Mouse (Mus musculus): ENCODE measurements around the gene Egfl6. TPM values are rescaled to one million over a fixed set of nuclear protein-coding genes. Genes with fewer than 3 reads are reported as not detected.

Egfl6 gene
- polyA plus RNA-seq (2014; fragmentation: Nextera tagmentation; extraction: Ambion mirVana), result 1.6 TPM in 2 replicates

- Histone ChIP-seq H3K9me3 (ENCODE audit: control insufficient read depth, low read length) (no peaks in the 10 kb centered on the region), H3K4me1 (ENCODE audit: control insufficient read depth, insufficient read depth, low read length) (no peaks in the 10 kb centered on the region), H3K4me3 (replicated peaks; ENCODE audit: low read depth, low read length) (peak within 1 kb of the TSS; percentile 37), H3K27me3 (ENCODE audit: control insufficient read depth, insufficient read depth, low read length) (peaks cover 7% of the 10 kb centered on the region; the same call in 1 of the 2 replicates), H3K9ac (replicated peaks; ENCODE audit: low read length) (peak within 1 kb of the TSS; percentile 47; the same call in 1 of the 2 replicates), H3K36me3 (ENCODE audit: control insufficient read depth, insufficient read depth, low read length) (no peaks in the 10 kb centered on the region), H3K27ac (replicated peaks; ENCODE audit: low read depth, low read length) (no peak within 1 kb of the TSS), H3K4me2 (ENCODE audit: low read length) (peak within 1 kb of the TSS; percentile 63)
- DNase-seq (peak; percentile 36), ATAC-seq (ENCODE audit: low FRiP score, low TSS enrichment) (peak; percentile 62)
- 21% methylated on average over 39 of the region's 39 CpGs for WGBS
These were observed at the start of gene Egfl6 for GRCm38 (mm10) chrX:166584947-166585824. Gene Egfl6 (minus strand): TSS chrX:166585720.

- H3K9me3 ChIP-seq (ENCODE audit: control insufficient read depth, low read length), result no peaks in the 10 kb centered on the region
- no peaks in the 10 kb centered on the region for H3K4me1 ChIP-seq (ENCODE audit: control insufficient read depth, insufficient read depth, low read length)
- DNase-seq, result no peak
- H3K27me3 ChIP-seq (ENCODE audit: control insufficient read depth, insufficient read depth, low read length), result no peaks in the 10 kb centered on the region
- no peak for ATAC-seq (ENCODE audit: low FRiP score, low TSS enrichment)
- no peak overlapping the region for H3K27ac ChIP-seq (replicated peaks; ENCODE audit: low read depth, low read length)
- H3K36me3 ChIP-seq (ENCODE audit: control insufficient read depth, insufficient read depth, low read length), result no peaks in the 10 kb centered on the region
- H3K9ac ChIP-seq (replicated peaks; ENCODE audit: low read length), result no peak overlapping the region
- H3K4me2 ChIP-seq (ENCODE audit: low read length), result no peak overlapping the region
- no peak overlapping the region for H3K4me3 ChIP-seq (replicated peaks; ENCODE audit: low read depth, low read length)
- WGBS, result 70% methylated on average over 3 of the region's 3 CpGs
These were observed 41.5 kb upstream of the Egfl6 start for GRCm38 (mm10) chrX:166626866-166627570.

GRCm38 (mm10) chrX:166626174-166626573 lies 40.7 kb upstream of the Egfl6 start:
- Histone ChIP-seq H3K4me2 (ENCODE audit: low read length) (no peak overlapping the region), H3K36me3 (ENCODE audit: control insufficient read depth, insufficient read depth, low read length) (no peaks in the 10 kb centered on the region), H3K9ac (replicated peaks; ENCODE audit: low read length) (no peak overlapping the region), H3K27me3 (ENCODE audit: control insufficient read depth, insufficient read depth, low read length) (no peaks in the 10 kb centered on the region), H3K4me3 (replicated peaks; ENCODE audit: low read depth, low read length) (no peak overlapping the region), H3K4me1 (ENCODE audit: control insufficient read depth, insufficient read depth, low read length) (no peaks in the 10 kb centered on the region), H3K27ac (replicated peaks; ENCODE audit: low read depth, low read length) (no peak overlapping the region), H3K9me3 (ENCODE audit: control insufficient read depth, low read length) (no peaks in the 10 kb centered on the region)
- DNase-seq, result no peak
- no peak for ATAC-seq (ENCODE audit: low FRiP score, low TSS enrichment)
- 92% methylated on average over 4 of the region's 4 CpGs for WGBS

- Histone ChIP-seq H3K4me2 (ENCODE audit: low read length) (no peak overlapping the region), H3K4me3 (replicated peaks; ENCODE audit: low read depth, low read length) (no peak overlapping the region), H3K27ac (replicated peaks; ENCODE audit: low read depth, low read length) (no peak overlapping the region), H3K36me3 (ENCODE audit: control insufficient read depth, insufficient read depth, low read length) (no peaks in the 10 kb centered on the region), H3K27me3 (ENCODE audit: control insufficient read depth, insufficient read depth, low read length) (no peaks in the 10 kb centered on the region), H3K4me1 (ENCODE audit: control insufficient read depth, insufficient read depth, low read length) (no peaks in the 10 kb centered on the region), H3K9me3 (ENCODE audit: control insufficient read depth, low read length) (no peaks in the 10 kb centered on the region), H3K9ac (replicated peaks; ENCODE audit: low read length) (no peak overlapping the region)
- DNase-seq (no peak), ATAC-seq (ENCODE audit: low FRiP score, low TSS enrichment) (no peak)
- 81% methylated on average over 3 of the region's 3 CpGs for WGBS
These were observed 37.7 kb upstream of the Egfl6 start for GRCm38 (mm10) chrX:166623176-166623575.

- Histone ChIP-seq H3K27me3 (ENCODE audit: control insufficient read depth, insufficient read depth, low read length) (no peaks in the 10 kb centered on the region), H3K4me2 (ENCODE audit: low read length) (no peak overlapping the region), H3K36me3 (ENCODE audit: control insufficient read depth, insufficient read depth, low read length) (no peaks in the 10 kb centered on the region), H3K4me1 (ENCODE audit: control insufficient read depth, insufficient read depth, low read length) (no peaks in the 10 kb centered on the region), H3K9me3 (ENCODE audit: control insufficient read depth, low read length) (no peaks in the 10 kb centered on the region), H3K4me3 (replicated peaks; ENCODE audit: low read depth, low read length) (no peak overlapping the region), H3K9ac (replicated peaks; ENCODE audit: low read length) (no peak overlapping the region), H3K27ac (replicated peaks; ENCODE audit: low read depth, low read length) (no peak overlapping the region)
- 70% methylated on average over 9 of the region's 9 CpGs for WGBS
- ATAC-seq (ENCODE audit: low FRiP score, low TSS enrichment) (no peak), DNase-seq (no peak)
These were observed 36.2 kb upstream of the Egfl6 start for GRCm38 (mm10) chrX:166621560-166622301.

- no peak overlapping the region for H3K27ac ChIP-seq (replicated peaks; ENCODE audit: low read depth, low read length)
- no peaks in the 10 kb centered on the region for H3K36me3 ChIP-seq (ENCODE audit: control insufficient read depth, insufficient read depth, low read length)
- no peak overlapping the region for H3K4me3 ChIP-seq (replicated peaks; ENCODE audit: low read depth, low read length)
- DNase-seq (no peak), ATAC-seq (ENCODE audit: low FRiP score, low TSS enrichment) (no peak)
- H3K4me2 ChIP-seq (ENCODE audit: low read length), result no peak overlapping the region
- H3K4me1 ChIP-seq (ENCODE audit: control insufficient read depth, insufficient read depth, low read length), result no peaks in the 10 kb centered on the region
- no peaks in the 10 kb centered on the region for H3K9me3 ChIP-seq (ENCODE audit: control insufficient read depth, low read length)
- H3K27me3 ChIP-seq (ENCODE audit: control insufficient read depth, insufficient read depth, low read length), result no peaks in the 10 kb centered on the region
- 79% methylated on average over 6 of the region's 6 CpGs for WGBS
- H3K9ac ChIP-seq (replicated peaks; ENCODE audit: low read length), result no peak overlapping the region
These were observed 35.4 kb upstream of the Egfl6 start for GRCm38 (mm10) chrX:166620900-166621299.

GRCm38 (mm10) chrX:166619084-166619483 lies 33.6 kb upstream of the Egfl6 start:
- H3K27ac ChIP-seq (replicated peaks; ENCODE audit: low read depth, low read length), result no peak overlapping the region
- no peak for DNase-seq
- H3K27me3 ChIP-seq (ENCODE audit: control insufficient read depth, insufficient read depth, low read length), result no peaks in the 10 kb centered on the region
- H3K9me3 ChIP-seq (ENCODE audit: control insufficient read depth, low read length), result no peaks in the 10 kb centered on the region
- H3K9ac ChIP-seq (replicated peaks; ENCODE audit: low read length), result no peak overlapping the region
- WGBS, result 70% methylated on average over 4 of the region's 4 CpGs
- no peaks in the 10 kb centered on the region for H3K36me3 ChIP-seq (ENCODE audit: control insufficient read depth, insufficient read depth, low read length)
- no peaks in the 10 kb centered on the region for H3K4me1 ChIP-seq (ENCODE audit: control insufficient read depth, insufficient read depth, low read length)
- no peak overlapping the region for H3K4me3 ChIP-seq (replicated peaks; ENCODE audit: low read depth, low read length)
- no peak overlapping the region for H3K4me2 ChIP-seq (ENCODE audit: low read length)
- no peak for ATAC-seq (ENCODE audit: low FRiP score, low TSS enrichment)

- Histone ChIP-seq H3K27ac (replicated peaks; ENCODE audit: low read depth, low read length) (no peak overlapping the region), H3K4me2 (ENCODE audit: low read length) (no peak overlapping the region), H3K36me3 (ENCODE audit: control insufficient read depth, insufficient read depth, low read length) (no peaks in the 10 kb centered on the region), H3K27me3 (ENCODE audit: control insufficient read depth, insufficient read depth, low read length) (no peaks in the 10 kb centered on the region), H3K4me3 (replicated peaks; ENCODE audit: low read depth, low read length) (no peak overlapping the region), H3K9me3 (ENCODE audit: control insufficient read depth, low read length) (no peaks in the 10 kb centered on the region), H3K9ac (replicated peaks; ENCODE audit: low read length) (no peak overlapping the region), H3K4me1 (ENCODE audit: control insufficient read depth, insufficient read depth, low read length) (no peaks in the 10 kb centered on the region)
- no peak for ATAC-seq (ENCODE audit: low FRiP score, low TSS enrichment)
- WGBS, result 78% methylated on average over 7 of the region's 7 CpGs
- no peak for DNase-seq
These were observed 29.7 kb upstream of the Egfl6 start for GRCm38 (mm10) chrX:166615191-166615590.

Data from midbrain, embryonic 14.5 days (tissue).